Mouse (Mus musculus): Measurements from ENCODE around the gene Hoxb6.

Hoxb6 gene

GRCm38 (mm10) chr11:96286739-96287385 lies 5.4 kb upstream of the Hoxb6 start:
- DNase-seq: peak; percentile 37

- no peak for DNase-seq
These were observed 4.9 kb upstream of the Hoxb6 start for GRCm38 (mm10) chr11:96287411-96287810.

DNA sequence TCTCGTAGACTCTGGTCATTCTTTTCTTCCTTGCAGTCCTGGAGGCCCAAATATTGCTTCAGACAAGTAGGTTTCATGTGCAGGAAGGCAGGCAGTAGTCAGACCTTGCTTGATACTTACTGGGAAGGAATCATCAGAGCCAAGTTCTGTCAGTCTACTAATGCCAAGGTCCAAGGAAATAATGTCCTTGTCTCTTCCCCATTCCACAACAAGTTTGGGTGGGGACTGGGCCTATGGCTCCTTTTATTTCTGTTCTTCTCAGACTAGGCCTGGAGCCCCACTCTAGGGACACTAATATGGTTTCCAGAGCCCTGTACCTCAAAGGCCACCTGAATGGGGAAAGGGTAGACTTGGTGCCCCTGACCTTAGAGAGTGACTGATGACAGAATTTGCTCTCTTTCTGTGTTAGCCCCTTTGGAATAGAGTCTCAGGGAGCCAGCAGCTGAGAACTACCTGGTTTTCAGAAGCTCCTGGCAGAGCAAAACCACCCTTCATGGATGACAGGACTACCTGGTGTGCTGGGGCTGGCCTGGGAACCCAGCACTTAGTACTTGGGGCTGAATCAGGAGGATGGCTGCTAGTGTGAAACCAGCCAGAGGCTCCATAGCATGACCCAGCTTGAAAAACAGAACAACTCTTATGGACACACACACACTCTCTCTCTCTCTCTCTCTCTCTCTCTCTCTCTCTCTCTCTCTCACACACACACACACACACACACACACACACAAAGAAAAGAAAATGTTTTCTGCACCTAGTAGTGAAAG lies 3.6 kb upstream of the Hoxb6 start:
- DNase-seq: no peak

DNA sequence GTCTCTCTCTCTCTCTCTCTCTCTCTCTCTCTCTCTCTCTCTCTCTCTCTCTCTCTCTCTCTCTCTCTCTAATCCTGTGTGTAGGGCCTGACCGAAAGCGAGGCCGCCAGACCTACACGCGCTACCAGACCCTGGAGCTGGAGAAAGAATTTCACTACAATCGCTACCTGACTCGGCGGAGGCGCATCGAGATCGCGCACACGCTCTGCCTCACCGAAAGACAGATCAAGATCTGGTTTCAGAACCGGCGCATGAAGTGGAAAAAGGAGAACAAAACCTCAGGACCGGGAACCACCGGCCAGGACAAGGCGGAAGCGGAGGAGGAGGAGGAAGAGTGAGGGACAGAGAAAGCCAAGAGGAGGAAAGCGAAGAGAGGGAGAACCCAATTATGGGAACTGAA lies 3.0 kb upstream of the Hoxb6 start:
- no peak for DNase-seq

DNA sequence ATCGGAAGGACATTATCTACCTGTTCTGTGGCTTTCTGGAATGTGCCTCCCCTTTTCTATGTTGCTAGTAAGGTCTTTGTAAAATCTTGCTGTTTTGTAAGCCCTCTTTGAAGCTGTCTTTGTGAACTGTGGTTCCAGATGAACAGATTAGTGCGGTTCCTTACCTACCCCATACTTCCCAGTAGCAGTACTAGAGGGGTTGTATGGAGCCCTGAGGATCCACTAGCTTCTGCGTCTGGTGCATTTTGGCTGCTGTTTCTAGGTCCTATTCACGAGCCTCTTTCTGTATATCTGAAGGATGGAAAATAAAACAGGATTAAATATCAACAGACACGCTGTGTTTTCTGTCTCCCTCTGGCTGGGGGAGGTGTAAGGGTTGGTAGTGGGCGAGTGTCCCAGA lies 2.4 kb upstream of the Hoxb6 start:
- DNase-seq: no peak

- no peak for DNase-seq
These were observed 1.4 kb upstream of the Hoxb6 start for GRCm38 (mm10) chr11:96290705-96291355.

- no peak for DNase-seq
These were observed 457 bp downstream of the Hoxb6 start for GRCm38 (mm10) chr11:96292565-96293301.

DNA sequence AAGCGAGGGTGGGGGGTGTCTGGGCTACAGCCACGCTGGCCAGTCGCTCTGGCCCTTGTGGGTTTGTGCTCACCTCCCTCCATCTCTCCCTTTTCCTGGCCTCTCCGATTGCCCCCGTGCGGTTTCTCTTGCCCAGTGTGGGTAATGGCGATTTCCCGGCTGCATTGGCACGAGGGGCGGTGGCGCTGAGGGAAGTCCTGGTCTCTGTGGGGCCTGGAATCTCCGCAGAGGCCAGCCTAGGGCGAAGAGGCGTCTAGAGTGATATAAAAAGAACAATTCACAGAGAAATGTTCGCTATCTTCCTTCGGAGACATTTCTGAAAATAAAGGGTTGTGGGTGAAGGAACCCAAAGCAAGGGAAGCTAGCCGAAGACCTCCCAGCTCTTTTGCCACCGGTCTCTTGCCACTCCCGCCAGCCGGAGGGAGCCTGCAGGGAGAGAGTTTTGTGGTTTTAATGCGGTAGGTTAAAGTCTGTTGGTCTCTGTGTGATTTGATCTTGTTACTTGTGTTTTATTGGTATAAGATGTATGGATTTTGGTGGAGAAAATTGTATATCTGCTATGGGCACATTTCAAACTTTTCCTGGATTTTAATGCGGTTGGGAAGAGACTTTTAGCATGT lies 1.1 kb downstream of the Hoxb6 start:
- no peak for DNase-seq

DNA sequence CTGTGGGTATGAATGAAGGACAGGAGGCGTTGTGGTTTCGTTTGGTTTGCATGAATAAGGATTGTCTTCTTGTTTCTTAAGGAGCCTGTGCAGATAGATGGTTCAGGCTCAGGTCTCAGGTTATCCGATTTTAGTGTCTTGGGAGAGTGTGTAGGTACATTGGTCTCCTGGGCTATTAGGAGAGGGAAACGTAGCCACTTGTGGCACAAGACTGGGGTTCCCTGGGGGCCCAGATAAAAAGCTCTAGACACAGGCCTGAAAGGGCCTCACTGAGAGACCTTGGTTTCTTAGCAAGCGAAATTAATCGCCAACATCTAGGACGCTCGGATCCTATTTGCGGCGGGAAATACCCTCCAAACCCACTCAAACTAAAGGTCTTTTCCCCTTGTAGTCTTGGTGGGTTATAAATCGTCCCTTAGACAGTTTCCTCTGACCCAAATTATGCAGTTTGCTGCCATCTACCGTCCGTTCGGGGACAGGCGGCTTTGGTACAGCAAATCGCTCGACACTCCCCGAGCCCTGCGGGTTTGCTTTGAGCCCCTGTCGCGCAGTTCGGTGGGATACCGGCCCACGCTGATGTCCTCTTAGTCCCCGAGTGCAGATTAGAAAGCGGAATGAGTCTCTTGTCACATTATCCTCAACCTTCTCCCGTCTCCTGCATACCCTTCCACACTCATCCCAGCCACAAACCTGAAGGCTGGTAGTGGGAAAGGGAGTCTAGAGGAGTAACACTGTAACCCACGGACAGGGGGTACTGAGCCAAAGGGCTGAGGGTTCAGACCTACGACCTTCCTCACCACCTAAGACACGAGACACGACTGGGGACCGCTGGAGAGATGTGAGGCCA lies 2.2 kb downstream of the Hoxb6 start:
- DNase-seq: peak; percentile 92

DNA sequence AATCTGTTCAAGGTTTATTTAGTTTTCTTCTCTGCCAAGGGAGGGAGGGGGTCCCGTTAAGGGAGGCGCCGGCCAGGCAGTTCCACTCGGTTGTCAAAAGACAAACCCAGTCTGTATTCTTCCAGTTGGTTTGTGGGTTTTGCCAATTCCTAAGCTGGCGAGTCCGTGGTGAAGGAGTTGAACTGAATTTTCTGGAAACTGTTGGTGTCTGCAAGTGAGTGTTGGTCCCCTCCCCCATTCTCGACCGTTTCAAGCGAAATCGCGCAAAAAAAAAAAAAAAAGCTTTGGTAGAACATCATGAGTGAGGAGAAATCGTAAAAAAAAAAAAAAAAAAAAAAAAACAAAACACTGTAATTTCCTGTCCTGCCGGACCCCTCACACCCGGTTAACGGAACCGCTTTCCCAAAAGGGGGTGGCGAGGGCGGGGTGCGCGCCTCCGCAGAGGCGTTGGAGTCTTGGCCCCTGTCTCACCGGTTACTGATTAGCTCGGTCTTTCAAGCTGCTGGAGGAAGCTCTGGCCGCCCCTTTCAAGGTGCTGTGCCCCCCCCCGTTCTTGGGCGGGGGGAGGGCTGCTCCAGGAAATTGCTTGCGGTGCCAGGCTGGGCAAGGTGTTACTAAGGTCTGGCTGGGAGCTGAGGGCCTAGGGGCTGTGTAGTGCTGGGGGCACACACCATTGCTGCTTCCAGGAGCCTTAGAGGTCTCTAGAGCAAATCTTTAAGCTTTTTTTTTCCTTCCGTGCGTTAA lies 3.0 kb downstream of the Hoxb6 start:
- DNase-seq: no peak

DNA sequence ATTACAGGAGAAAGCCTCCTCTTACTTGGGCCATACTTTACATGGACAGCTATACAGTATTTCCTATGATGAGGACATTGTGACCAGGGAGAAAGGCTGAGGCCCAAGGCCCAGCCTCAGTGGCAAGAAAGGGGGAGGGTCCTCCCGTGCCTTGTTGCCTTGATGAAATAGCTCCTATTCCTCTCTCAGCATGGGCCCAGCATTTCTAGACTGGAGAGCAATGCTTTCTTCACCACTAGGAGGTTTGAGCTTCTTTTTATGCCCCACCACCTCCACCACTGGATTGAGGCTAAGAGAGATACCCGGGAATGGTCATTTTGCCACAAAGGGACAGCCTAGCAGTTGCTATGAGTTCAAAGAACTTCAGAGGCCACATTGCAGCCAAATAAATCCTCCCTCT lies 4.7 kb downstream of the Hoxb6 start:
- no peak for DNase-seq

- DNase-seq: no peak
These were observed 5.2 kb downstream of the Hoxb6 start for GRCm38 (mm10) chr11:96297428-96297827.

GRCm38 (mm10) chr11:96297968-96298635 lies 5.8 kb downstream of the Hoxb6 start:
- no peak for DNase-seq

GRCm38 (mm10) chr11:96298895-96299667 lies 6.8 kb downstream of the Hoxb6 start:
- peak; percentile 75 for DNase-seq

DNA sequence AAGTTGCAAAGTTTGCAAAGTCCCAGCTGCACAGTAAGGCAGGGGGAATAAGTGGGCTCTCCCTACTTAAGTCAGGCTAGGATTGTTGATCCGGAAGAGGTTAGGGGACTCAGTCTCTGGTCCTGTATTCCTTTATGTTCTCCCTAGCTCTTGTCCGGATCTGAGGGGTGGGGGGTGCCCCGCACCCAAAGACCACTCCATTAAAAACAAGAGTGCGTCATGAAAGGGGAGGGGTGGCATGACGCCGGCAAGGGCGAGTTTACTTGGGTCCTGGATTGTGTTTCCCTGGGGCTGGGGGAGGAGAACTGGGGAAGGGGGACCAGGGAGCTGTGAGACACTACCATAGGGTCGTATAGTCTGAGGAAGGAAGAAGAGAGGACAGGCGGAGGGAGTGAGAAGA lies 7.5 kb downstream of the Hoxb6 start:
- DNase-seq: no peak

- peak; percentile 58 for DNase-seq
These were observed 8.2 kb downstream of the Hoxb6 start for GRCm38 (mm10) chr11:96300354-96301063.

GRCm38 (mm10) chr11:96301064-96301431 lies 8.8 kb downstream of the Hoxb6 start:
- DNase-seq: no peak

GRCm38 (mm10) chr11:96301837-96302236 lies 9.6 kb downstream of the Hoxb6 start:
- DNase-seq: peak; percentile 82
